Mouse (Mus musculus) CH12.LX (cell line): ENCODE measurements at regions not wholly inside any gene's neighbourhood (a gene's known extent, or its start where the extent isn't known, plus 50 kb on each side); places are given as distances from the start of the nearest gene placed in this dataset.

ENCODE experiments used
- DNase-seq: peaks from one replicate; pipeline ENCODE4 v3.0.0-alpha.2; 2013; ENCODE audit errors: extremely low read depth
- H3K27ac ChIP-seq: 2 replicates; pipeline ENCODE4 v1.5.1; 2012; ENCODE audit warnings: low read depth, mild to moderate bottlenecking, control low read depth, moderate library complexity; ENCODE audit not compliant: insufficient read depth
- H3K27me3 ChIP-seq: replicated peaks from 2 replicates; pipeline ENCODE3; 2012; ENCODE audit warnings: inconsistent platforms
- H3K36me3 ChIP-seq, 2 experiments: replicated peaks in 1 of 2; 2 replicates each; pipeline versions ENCODE3 to v1.6.1; 2012; ENCODE audit warnings: inconsistent platforms in 1 of 2, low read length in 1 of 2, mild to moderate bottlenecking in 1 of 2, mixed read lengths in 1 of 2, moderate library complexity in 1 of 2; ENCODE audit not compliant: control insufficient read depth in 1 of 2, insufficient read depth in 1 of 2
- H3K4me1 ChIP-seq, 2 experiments: 2 replicates each; pipeline ENCODE4 v1.6.1; 2012; ENCODE audit warnings: inconsistent platforms in 1 of 2, moderate library complexity in 1 of 2; ENCODE audit not compliant: insufficient read depth in 2 of 2, control insufficient read depth in 1 of 2
- H3K4me2 ChIP-seq: 2 replicates; pipeline ENCODE4 v1.6.1; 2012; ENCODE audit warnings: low read depth, mild to moderate bottlenecking, control low read depth; ENCODE audit not compliant: poor library complexity, insufficient read depth, severe bottlenecking
- H3K4me3 ChIP-seq, 3 experiments: fragments of 150-350 bp in 1 of 3; sonication (generic) in 1 of 3; replicated peaks in 1 of 3; 2 replicates each; pipeline versions ENCODE3 to v1.5.1; 2011 to 2012; ENCODE audit warnings: low read depth in 2 of 3, low read length in 2 of 3, mild to moderate bottlenecking in 2 of 3, moderate library complexity in 2 of 3, control low read depth in 1 of 3, improper control_type of control experiment in 1 of 3, inconsistent platforms in 1 of 3, mixed read lengths in 1 of 3; ENCODE audit not compliant: poor library complexity in 1 of 3
- H3K79me2 ChIP-seq: replicated peaks from 2 replicates; pipeline ENCODE4 v1.6.1; 2012; ENCODE audit warnings: mild to moderate bottlenecking, moderate library complexity; ENCODE audit not compliant: control insufficient read depth, poor library complexity, insufficient read depth, severe bottlenecking; ENCODE audit errors: extremely low read depth
- H3K9ac ChIP-seq: 2 replicates; pipeline ENCODE4 v1.6.1; 2012; ENCODE audit warnings: low read depth, mild to moderate bottlenecking, control low read depth, moderate library complexity; ENCODE audit not compliant: insufficient read depth
- H3K9me3 ChIP-seq: replicated peaks from 2 replicates; pipeline ENCODE3; 2012; ENCODE audit warnings: low read length, inconsistent platforms, mixed read lengths
- CHD2 ChIP-seq: IDR thresholded peaks from 2 replicates; pipeline ENCODE4 v1.6.1; 2011; ENCODE audit warnings: low read length, improper control_type of control experiment
- CTCF ChIP-seq, 2 experiments: IDR thresholded peaks in 1 of 2; conservative IDR thresholded peaks in 1 of 2; 2 replicates each; pipeline ENCODE4 v1.5.1; 2011 to 2012; ENCODE audit warnings: low read depth in 2 of 2, low read length in 2 of 2, improper control_type of control experiment in 1 of 2, inconsistent platforms in 1 of 2, mild to moderate bottlenecking in 1 of 2, moderate library complexity in 1 of 2
- E2F4 ChIP-seq: IDR thresholded peaks from 2 replicates; pipeline ENCODE4 v1.6.1; 2011; ENCODE audit warnings: low read depth, low read length, improper control_type of control experiment; ENCODE audit not compliant: insufficient replicate concordance
- ELF1 ChIP-seq: IDR thresholded peaks from 2 replicates; pipeline ENCODE4 v1.6.1; 2014; ENCODE audit warnings: low read depth, mild to moderate bottlenecking, inconsistent platforms, low read length, improper control_type of control experiment
- EP300 ChIP-seq: IDR thresholded peaks from 2 replicates; pipeline ENCODE4 v1.6.1; 2011; ENCODE audit warnings: low read length, improper control_type of control experiment
- ETS1 ChIP-seq: conservative IDR thresholded peaks from 2 replicates; pipeline ENCODE4 v1.6.1; 2012; ENCODE audit warnings: low read depth, mild to moderate bottlenecking, inconsistent platforms, low read length, improper control_type of control experiment, moderate library complexity
- KAT2A ChIP-seq: IDR thresholded peaks from 2 replicates; pipeline ENCODE4 v1.6.1; 2012; ENCODE audit warnings: low read length, improper control_type of control experiment, inconsistent platforms; ENCODE audit not compliant: insufficient replicate concordance
- MAFK ChIP-seq: IDR thresholded peaks from 2 replicates; pipeline ENCODE4 v1.6.1; 2011; ENCODE audit warnings: low read length, improper control_type of control experiment; ENCODE audit not compliant: insufficient replicate concordance
- MAZ ChIP-seq: IDR thresholded peaks from 2 replicates; pipeline ENCODE4 v1.6.1; 2012; ENCODE audit warnings: low read depth, mild to moderate bottlenecking, inconsistent platforms, low read length, improper control_type of control experiment, moderate library complexity
- MEF2A ChIP-seq: IDR thresholded peaks from 2 replicates; pipeline ENCODE4 v1.6.1; 2014; ENCODE audit warnings: low read depth, mild to moderate bottlenecking, inconsistent platforms, low read length, improper control_type of control experiment, borderline replicate concordance
- MYC ChIP-seq: IDR thresholded peaks from 2 replicates; pipeline ENCODE4 v1.6.1; 2011; ENCODE audit warnings: low read depth, mild to moderate bottlenecking, improper control_type of control experiment, low read length
- NRF1 ChIP-seq: IDR thresholded peaks from 2 replicates; pipeline ENCODE4 v1.6.1; 2014; ENCODE audit warnings: low read depth, mild to moderate bottlenecking, inconsistent platforms, low read length, improper control_type of control experiment, moderate library complexity
- PAX5 ChIP-seq: IDR thresholded peaks from 2 replicates; pipeline ENCODE4 v1.6.1; 2012; ENCODE audit warnings: low read length, inconsistent platforms, mixed read lengths
- POLR2A ChIP-seq: IDR thresholded peaks from 2 replicates; pipeline ENCODE4 v1.6.1; 2011; ENCODE audit warnings: low read depth, mild to moderate bottlenecking, improper control_type of control experiment, low read length
- POLR2AphosphoS2 ChIP-seq: IDR thresholded peaks from 2 replicates; pipeline ENCODE4 v1.6.1; 2011; ENCODE audit warnings: low read depth, low read length, improper control_type of control experiment
- SMC3 ChIP-seq: IDR thresholded peaks from 2 replicates; pipeline ENCODE4 v1.6.1; 2011; ENCODE audit warnings: low read depth, low read length, improper control_type of control experiment
- TBP ChIP-seq: conservative IDR thresholded peaks from 2 replicates; pipeline ENCODE4 v1.6.1; 2011; ENCODE audit warnings: low read depth, low read length, improper control_type of control experiment
- TCF12 ChIP-seq: IDR thresholded peaks from 2 replicates; pipeline ENCODE4 v1.6.1; 2014; ENCODE audit warnings: low read depth, mild to moderate bottlenecking, inconsistent platforms, low read length, improper control_type of control experiment
- USF1 ChIP-seq: IDR thresholded peaks from 2 replicates; pipeline ENCODE4 v1.6.1; 2014; ENCODE audit warnings: low read depth, mild to moderate bottlenecking, inconsistent platforms, low read length, improper control_type of control experiment
- ZC3H11A ChIP-seq: IDR thresholded peaks from 2 replicates; pipeline ENCODE4 v1.6.1; 2012; ENCODE audit warnings: low read depth, mild to moderate bottlenecking, inconsistent platforms, low read length, improper control_type of control experiment
- ZKSCAN1 ChIP-seq: IDR thresholded peaks from 2 replicates; pipeline ENCODE4 v1.6.1; 2012; ENCODE audit warnings: low read depth, inconsistent platforms, low read length, improper control_type of control experiment, borderline replicate concordance
- ZMIZ1 ChIP-seq: IDR thresholded peaks from 2 replicates; pipeline ENCODE4 v1.6.1; 2012; ENCODE audit warnings: low read depth, mild to moderate bottlenecking, inconsistent platforms, low read length, improper control_type of control experiment
- dilution Hi-C: fragments of 300-500 bp; cut with MboI; formaldehyde crosslinking; loops from 2 replicates; pipeline ENCODE4 v1.14.3; 2020; ENCODE audit warnings: low sequenced_read_pairs; ENCODE audit not compliant: extremely low pct_unique_long_range_greater_than_20kb, extremely low pct_ligation_motif_present
- in situ Hi-C: fragments of 300-500 bp; cut with MboI; formaldehyde crosslinking; loops from 3 replicates; pipeline ENCODE4 v1.14.3; 2019; ENCODE audit warnings: low sequenced_read_pairs, low pct_ligation_motif_present, low pct_unique_long_range_greater_than_20kb, mixed read lengths

- TF ChIP-seq ELF1 (no peak), MYC (no peak), ZMIZ1 (no peak), SMC3 (no peak), ZKSCAN1 (no peak), PAX5 (no peak), TCF12 (no peak), CHD2 (no peak), CTCF (conservative IDR thresholded peaks at IDR 0.05 in 1 of 2, IDR thresholded peaks at IDR 0.05 in 1 of 2; ENCODE audit: low read depth in 2 of 2, low read length in 2 of 2) (no peak), POLR2A (no peak), POLR2AphosphoS2 (no peak), EP300 (no peak), MAZ (no peak), NRF1 (no peak), KAT2A (no peak), USF1 (no peak)
- H3K4me1 ChIP-seq, result peaks cover 0 to 43% of the 10 kb centered on the region in 2 experiments; a peak in 2 of 4 replicates
- no peak overlapping the region for H3K9ac ChIP-seq
These were observed 81.7 kb downstream of the Irs2 start for GRCm38 (mm10) chr8:10926518-10926915.

GRCm38 (mm10) chr8:10925582-10926517, 82.4 kb downstream of the Irs2 start:
- Histone ChIP-seq H3K9ac (no peak overlapping the region), H3K27ac (no peak overlapping the region), H3K79me2 (no peaks in the 10 kb centered on the region), H3K4me1 (peaks cover 4 to 43% of the 10 kb centered on the region in 2 experiments; a peak in 2 of 4 replicates), H3K4me3 (no peak overlapping the region), H3K4me2 (no peak overlapping the region), H3K36me3 (no peaks in the 10 kb centered on the region), H3K27me3 (no peaks in the 10 kb centered on the region), H3K9me3 (no peaks in the 10 kb centered on the region)
- dilution Hi-C loops, result no loop called here
- DNase-seq, result peak; percentile 27
- no peak for TF ChIP-seq ZC3H11A
- no peak for TF ChIP-seq POLR2A
- TF ChIP-seq MEF2A, result no peak
- no peak for TF ChIP-seq ETS1
- TF ChIP-seq MAFK, result no peak
- TF ChIP-seq E2F4, result no peak
- TF ChIP-seq CHD2, result no peak
- no peak for TF ChIP-seq TBP
- in situ Hi-C loops, result loop anchor here (10.0 kb wide), 1 partner anchor 201 kb away; no protein-coding TSS in a partner anchor

More at GRCm38 (mm10) chr8:10926518-10926915, 81.7 kb downstream of the Irs2 start:
- Histone ChIP-seq H3K36me3 (no peaks in the 10 kb centered on the region), H3K79me2 (no peaks in the 10 kb centered on the region), H3K9me3 (no peaks in the 10 kb centered on the region), H3K27ac (no peak overlapping the region), H3K4me2 (no peak overlapping the region), H3K27me3 (no peaks in the 10 kb centered on the region), H3K4me3 (no peak overlapping the region)
- DNase-seq, result no peak
- dilution Hi-C loops (no loop called here), in situ Hi-C loops (loop anchor here (10.0 kb wide), 1 partner anchor 202 kb away; no protein-coding TSS in a partner anchor)
